Mouse (Mus musculus): ENCODE results near the gene Ywhag.
A peak's percentile ranks its signal among the peaks of the same experiment; 100 is the strongest.

Gene Ywhag

GRCm38 (mm10) chr5:135951660-135952059 lies 17.2 kb upstream of the Ywhag start:
- no peak for DNase-seq (ENCODE audit: low spot score in 2 of 2)

- DNase-seq (ENCODE audit: low spot score in 2 of 2): no peak
Observed at GRCm38 (mm10) chr5:135950710-135951412, 16.4 kb upstream of the Ywhag start.

GRCm38 (mm10) chr5:135946621-135947020 lies 12.2 kb upstream of the Ywhag start:
- DNase-seq (ENCODE audit: low spot score in 2 of 2): no peak

- DNase-seq (ENCODE audit: low spot score in 2 of 2): no peak
Observed at GRCm38 (mm10) chr5:135945916-135946408, 11.5 kb upstream of the Ywhag start.

GRCm38 (mm10) chr5:135942710-135943109 lies 8.3 kb upstream of the Ywhag start:
- no peak for DNase-seq (ENCODE audit: low spot score in 2 of 2)

GRCm38 (mm10) chr5:135940587-135940986 lies 6.2 kb upstream of the Ywhag start:
- DNase-seq (ENCODE audit: low spot score in 2 of 2): no peak

GRCm38 (mm10) chr5:135935641-135936190 lies 1.3 kb upstream of the Ywhag start:
- no peak for DNase-seq (ENCODE audit: low spot score in 2 of 2)

- no peak for DNase-seq (ENCODE audit: low spot score in 2 of 2)
Observed at GRCm38 (mm10) chr5:135935176-135935523, 734 bp upstream of the Ywhag start.

GRCm38 (mm10) chr5:135933900-135934441 lies 445 bp downstream of the Ywhag start:
- DNase-seq (ENCODE audit: low spot score in 2 of 2): peak; percentile 80 to 85

GRCm38 (mm10) chr5:135933222-135933899 lies 1.1 kb downstream of the Ywhag start:
- no peak for DNase-seq (ENCODE audit: low spot score in 2 of 2)

- no peak for DNase-seq (ENCODE audit: low spot score in 2 of 2)
Observed at GRCm38 (mm10) chr5:135932359-135932758, 2.1 kb downstream of the Ywhag start.

GRCm38 (mm10) chr5:135931526-135931925 lies 2.9 kb downstream of the Ywhag start:
- DNase-seq (ENCODE audit: low spot score in 2 of 2): no peak

GRCm38 (mm10) chr5:135929685-135930424 lies 4.6 kb downstream of the Ywhag start:
- DNase-seq (ENCODE audit: low spot score in 2 of 2): no peak

GRCm38 (mm10) chr5:135923901-135924300 lies 10.5 kb downstream of the Ywhag start:
- DNase-seq (ENCODE audit: low spot score in 2 of 2): no peak

- no peak for DNase-seq (ENCODE audit: low spot score in 2 of 2)
Observed at GRCm38 (mm10) chr5:135919902-135920301, 14.5 kb downstream of the Ywhag start.

GRCm38 (mm10) chr5:135918593-135918992 lies 15.8 kb downstream of the Ywhag start:
- no peak for DNase-seq (ENCODE audit: low spot score in 2 of 2)

- DNase-seq (ENCODE audit: low spot score in 2 of 2): no peak
Observed at GRCm38 (mm10) chr5:135918059-135918437, 16.4 kb downstream of the Ywhag start.

GRCm38 (mm10) chr5:135917327-135918058 lies 16.9 kb downstream of the Ywhag start:
- no peak for DNase-seq (ENCODE audit: low spot score in 2 of 2)

GRCm38 (mm10) chr5:135916601-135917000 lies 17.8 kb downstream of the Ywhag start:
- DNase-seq (ENCODE audit: low spot score in 2 of 2): no peak

- no peak for DNase-seq (ENCODE audit: low spot score in 2 of 2)
Observed at GRCm38 (mm10) chr5:135916051-135916565, 18.3 kb downstream of the Ywhag start.

GRCm38 (mm10) chr5:135914156-135914555 lies 20.3 kb downstream of the Ywhag start:
- DNase-seq (ENCODE audit: low spot score in 2 of 2): no peak
